Mouse (Mus musculus): ENCODE results near the gene Mansc4. TPM values are rescaled to one million over a fixed set of nuclear protein-coding genes. Genes with fewer than 3 reads are reported as not detected.

Gene Mansc4
- polyA plus RNA-seq (2014; fragmentation: Illumina TruSeq; extraction: RNeasy Lipid Tissue Mini Kit (QIAGEN cat#74804); ENCODE audit: low read depth, low replicate concordance) = not detected

GRCm38 (mm10) chr6:147086594-147087225, at the start of gene Mansc4:
TSS of gene Mansc4 (minus strand) at chr6:147087032.

GRCm38 (mm10) chr6:147091136-147092120, 4.6 kb upstream of the Mansc4 start, which contains the start of gene Klhl42:
TSS of gene Klhl42 (plus strand) at chr6:147091379.

GRCm38 (mm10) chr6:147042291-147043290, 44.2 kb downstream of the Mansc4 start, which contains the start of gene Mrps35:
TSS of gene Mrps35 (plus strand) at chr6:147042764.

GRCm38 (mm10) chr6:147032303-147032925, 54.4 kb downstream of the Mansc4 start, which contains the start of gene Rep15:
TSS of gene Rep15 (plus strand) at chr6:147032584.

Other genes starting within 250 kb of the Mansc4 start
- not detected for gene Smco2, start 236.9 kb downstream of the Mansc4 start, polyA plus RNA-seq (2014; fragmentation: Illumina TruSeq; extraction: RNeasy Lipid Tissue Mini Kit (QIAGEN cat#74804); ENCODE audit: low read depth, low replicate concordance)
- gene Ppfibp1, start 198.5 kb downstream of the Mansc4 start, polyA plus RNA-seq (2014; fragmentation: Illumina TruSeq; extraction: RNeasy Lipid Tissue Mini Kit (QIAGEN cat#74804); ENCODE audit: low read depth, low replicate concordance) = 87.5 TPM
- gene 1700034J05Rik, start 132.6 kb downstream of the Mansc4 start, polyA plus RNA-seq (2014; fragmentation: Illumina TruSeq; extraction: RNeasy Lipid Tissue Mini Kit (QIAGEN cat#74804); ENCODE audit: low read depth, low replicate concordance) = not detected
- gene Rep15, start 54.4 kb downstream of the Mansc4 start, polyA plus RNA-seq (2014; fragmentation: Illumina TruSeq; extraction: RNeasy Lipid Tissue Mini Kit (QIAGEN cat#74804); ENCODE audit: low read depth, low replicate concordance) = 1.0 TPM
- gene Mrps35, start 44.3 kb downstream of the Mansc4 start, polyA plus RNA-seq (2014; fragmentation: Illumina TruSeq; extraction: RNeasy Lipid Tissue Mini Kit (QIAGEN cat#74804); ENCODE audit: low read depth, low replicate concordance) = 18.7 TPM
- gene Klhl42, start 4.3 kb upstream of the Mansc4 start, polyA plus RNA-seq (2014; fragmentation: Illumina TruSeq; extraction: RNeasy Lipid Tissue Mini Kit (QIAGEN cat#74804); ENCODE audit: low read depth, low replicate concordance) = 36.5 TPM
- 0.35 TPM for gene Pthlh, start 177.2 kb upstream of the Mansc4 start, polyA plus RNA-seq (2014; fragmentation: Illumina TruSeq; extraction: RNeasy Lipid Tissue Mini Kit (QIAGEN cat#74804); ENCODE audit: low read depth, low replicate concordance)

All from adrenal gland, adult 10 weeks (tissue).